Mouse (Mus musculus): ENCODE measurements around the gene Gpc1. TPM values are rescaled to one million over a fixed set of nuclear protein-coding genes. Genes with fewer than 3 reads are reported as not detected.

The Gpc1 gene
- total and polyA plus RNA-seq, 2 experiments from 2014 or later: 52.8 to 173 TPM

DNA sequence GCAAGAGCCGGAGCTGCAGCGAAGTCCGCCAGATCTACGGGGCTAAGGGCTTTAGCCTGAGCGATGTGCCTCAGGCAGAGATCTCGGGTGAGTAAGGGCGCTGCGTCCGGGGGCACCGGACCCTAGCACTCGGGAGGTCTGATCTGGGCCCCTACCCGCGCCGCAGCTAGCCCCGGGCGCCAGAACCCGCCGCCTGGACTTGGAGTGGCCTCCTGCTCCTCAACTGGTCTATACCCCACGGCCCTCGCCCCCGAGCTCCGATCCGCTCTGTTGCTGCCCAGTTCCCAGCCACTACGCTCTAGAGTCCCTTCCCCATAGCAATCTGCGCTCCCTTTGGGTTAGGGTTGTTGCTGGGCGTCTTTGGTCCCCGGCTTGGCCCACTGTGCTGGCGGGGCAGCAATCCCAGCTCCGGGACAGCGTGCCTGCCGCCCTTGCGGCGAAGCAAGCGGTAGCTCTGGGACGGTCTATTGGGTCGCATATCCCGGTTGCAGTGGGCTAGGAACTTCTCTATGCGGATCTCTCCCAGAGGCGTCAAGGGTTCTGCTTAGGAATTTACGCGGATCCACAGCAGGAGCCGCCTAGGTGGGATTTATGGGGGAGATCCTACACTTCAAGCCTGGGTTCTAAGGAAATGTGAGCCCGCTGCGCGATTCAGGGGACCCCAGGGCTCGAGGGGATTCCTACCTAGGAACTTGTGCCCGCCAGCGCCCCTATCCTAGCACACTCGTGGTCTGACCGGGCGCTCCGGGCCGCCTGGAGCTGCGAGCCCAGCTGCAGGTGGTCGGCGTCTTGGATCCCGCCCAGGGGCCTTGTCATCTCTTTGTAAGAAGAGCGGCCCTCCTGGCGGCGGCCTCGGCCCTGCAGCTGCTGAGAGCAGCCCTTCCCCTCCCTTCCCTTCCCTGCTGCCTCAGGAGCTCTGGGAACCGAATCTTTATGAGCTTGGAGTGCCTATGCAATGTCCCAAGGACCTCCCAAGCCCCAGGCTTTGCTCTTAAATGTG, 866 bp downstream of the Gpc1 start:
- Histone ChIP-seq H3K27ac (ENCODE audit: low read depth, low read length) (peak overlapping the region; percentile 92), H3K36me3 (ENCODE audit: insufficient read depth) (peaks cover 14% of the 10 kb centered on the region; the same call in 1 of the 2 replicates), H3K4me2 (ENCODE audit: low read depth) (peak overlapping the region; percentile 61), H3K4me3 (ENCODE audit: low read depth, low read length) (peak overlapping the region; percentile 67), H3K27me3 (ENCODE audit: insufficient read depth, low read length) (no peaks in the 10 kb centered on the region), H3K9ac (peak overlapping the region; percentile 93), H3K4me1 (ENCODE audit: insufficient read depth) (peaks cover 19% of the 10 kb centered on the region), H3K9me3 (ENCODE audit: low read length) (no peaks in the 10 kb centered on the region)
- WGBS: 4% methylated on average over 62 of the region's 62 CpGs
- DNase-seq (peak; percentile 80), ATAC-seq (peak; percentile 19)
- TF ChIP-seq CTCF (IDR thresholded peaks at IDR 0.05; ENCODE audit: low read depth): peak; percentile 39

DNA sequence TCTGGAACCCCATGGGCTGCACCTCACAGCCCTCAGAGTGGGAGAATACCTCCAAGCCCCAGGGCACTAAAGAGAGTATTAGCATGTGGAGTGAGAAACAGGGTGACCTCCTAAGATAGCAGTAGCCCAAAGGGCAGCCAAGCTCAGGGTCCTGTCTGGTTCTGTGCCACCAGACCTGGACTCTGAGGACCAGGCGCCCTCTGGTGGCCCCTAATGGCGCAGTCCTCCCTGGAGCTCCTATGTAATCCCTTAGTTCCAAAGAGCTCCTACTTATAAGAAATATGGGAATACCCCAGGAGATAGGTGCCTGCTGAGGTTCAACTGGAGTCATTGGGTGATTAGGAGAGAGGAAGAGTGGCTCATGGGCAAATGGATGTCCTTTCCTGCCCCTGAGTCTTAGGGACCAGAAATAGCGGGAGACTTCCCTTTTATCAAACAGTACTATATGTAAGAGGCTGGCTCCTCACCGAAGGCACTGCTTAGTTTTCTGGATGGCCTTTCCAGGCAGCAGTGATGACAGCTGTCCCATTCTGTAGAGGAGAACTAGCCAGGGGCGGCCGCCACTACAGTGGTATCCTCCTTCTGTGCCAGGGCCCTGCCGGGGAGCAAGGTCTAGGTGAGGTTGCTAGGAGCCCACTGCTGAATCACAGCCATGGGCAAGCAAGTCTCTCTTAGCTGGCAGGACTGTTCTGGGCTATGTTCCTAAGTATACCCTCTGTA, 2.7 kb downstream of the Gpc1 start:
- H3K4me3 ChIP-seq (ENCODE audit: low read depth, low read length): peak overlapping the region; percentile 4; the same call in 1 of the 2 replicates
- 31% methylated on average over 7 of the region's 7 CpGs for WGBS
- peaks cover 24% of the 10 kb centered on the region for H3K4me1 ChIP-seq (ENCODE audit: insufficient read depth)
- H3K36me3 ChIP-seq (ENCODE audit: insufficient read depth): peaks cover 14% of the 10 kb centered on the region; the same call in 1 of the 2 replicates
- no peaks in the 10 kb centered on the region for H3K9me3 ChIP-seq (ENCODE audit: low read length)
- TF ChIP-seq CTCF (IDR thresholded peaks at IDR 0.05; ENCODE audit: low read depth): peak; percentile 91
- DNase-seq (peak; percentile 90), ATAC-seq (peak; percentile 38)
- H3K27ac ChIP-seq (ENCODE audit: low read depth, low read length): no peak overlapping the region
- H3K4me2 ChIP-seq (ENCODE audit: low read depth): peak overlapping the region; percentile 61
- H3K9ac ChIP-seq: peak overlapping the region; percentile 31; the same call in 1 of the 2 replicates
- no peaks in the 10 kb centered on the region for H3K27me3 ChIP-seq (ENCODE audit: insufficient read depth, low read length)

- H3K36me3 ChIP-seq (ENCODE audit: insufficient read depth): peaks cover 14% of the 10 kb centered on the region; the same call in 1 of the 2 replicates
- H3K4me1 ChIP-seq (ENCODE audit: insufficient read depth): peaks cover 19% of the 10 kb centered on the region
- no peaks in the 10 kb centered on the region for H3K27me3 ChIP-seq (ENCODE audit: insufficient read depth, low read length)
- no peak overlapping the region for H3K9ac ChIP-seq
- no peak overlapping the region for H3K27ac ChIP-seq (ENCODE audit: low read depth, low read length)
- H3K4me3 ChIP-seq (ENCODE audit: low read depth, low read length): no peak overlapping the region
- peak; percentile 10; the same call in 1 of the 2 replicates for ATAC-seq
- 41% methylated on average over 14 of the region's 14 CpGs for WGBS
- DNase-seq: peak; percentile 52
- H3K4me2 ChIP-seq (ENCODE audit: low read depth): no peak overlapping the region
- no peaks in the 10 kb centered on the region for H3K9me3 ChIP-seq (ENCODE audit: low read length)
- no peak for TF ChIP-seq CTCF (IDR thresholded peaks at IDR 0.05; ENCODE audit: low read depth)
Measured at GRCm38 (mm10) chr1:92837931-92838833, 6.7 kb downstream of the Gpc1 start.

- Histone ChIP-seq H3K4me2 (ENCODE audit: low read depth) (no peak overlapping the region), H3K27me3 (ENCODE audit: insufficient read depth, low read length) (no peaks in the 10 kb centered on the region), H3K36me3 (ENCODE audit: insufficient read depth) (peaks cover 14% of the 10 kb centered on the region; the same call in 1 of the 2 replicates), H3K9me3 (ENCODE audit: low read length) (no peaks in the 10 kb centered on the region), H3K27ac (ENCODE audit: low read depth, low read length) (no peak overlapping the region), H3K4me1 (ENCODE audit: insufficient read depth) (peaks cover 10% of the 10 kb centered on the region; the same call in 1 of the 2 replicates), H3K9ac (no peak overlapping the region), H3K4me3 (ENCODE audit: low read depth, low read length) (no peak overlapping the region)
- WGBS: 75% methylated on average over 7 of the region's 7 CpGs
- TF ChIP-seq CTCF (IDR thresholded peaks at IDR 0.05; ENCODE audit: low read depth): no peak
- DNase-seq (no peak), ATAC-seq (no peak)
Measured at GRCm38 (mm10) chr1:92839211-92839610, 7.8 kb downstream of the Gpc1 start.

GRCm38 (mm10) chr1:92840231-92840890, 8.9 kb downstream of the Gpc1 start:
- Histone ChIP-seq H3K9me3 (ENCODE audit: low read length) (no peaks in the 10 kb centered on the region), H3K27ac (ENCODE audit: low read depth, low read length) (no peak overlapping the region), H3K27me3 (ENCODE audit: insufficient read depth, low read length) (no peaks in the 10 kb centered on the region), H3K4me1 (ENCODE audit: insufficient read depth) (0 out of 2 replicates have a peak, but pooled peaks cover 4% of the 10 kb centered on the region), H3K9ac (no peak overlapping the region), H3K4me2 (ENCODE audit: low read depth) (no peak overlapping the region), H3K4me3 (ENCODE audit: low read depth, low read length) (no peak overlapping the region), H3K36me3 (ENCODE audit: insufficient read depth) (peaks cover 11% of the 10 kb centered on the region; the same call in 1 of the 2 replicates)
- peak; percentile 62 for TF ChIP-seq CTCF (IDR thresholded peaks at IDR 0.05; ENCODE audit: low read depth)
- ATAC-seq (peak; percentile 25; the same call in 1 of the 2 replicates), DNase-seq (peak; percentile 54)
- 82% methylated on average over 8 of the region's 8 CpGs for WGBS

Data from forebrain, postnatal 0 days (tissue).